Mouse (Mus musculus): ENCODE measurements around the gene Tsc22d1.

DNA sequence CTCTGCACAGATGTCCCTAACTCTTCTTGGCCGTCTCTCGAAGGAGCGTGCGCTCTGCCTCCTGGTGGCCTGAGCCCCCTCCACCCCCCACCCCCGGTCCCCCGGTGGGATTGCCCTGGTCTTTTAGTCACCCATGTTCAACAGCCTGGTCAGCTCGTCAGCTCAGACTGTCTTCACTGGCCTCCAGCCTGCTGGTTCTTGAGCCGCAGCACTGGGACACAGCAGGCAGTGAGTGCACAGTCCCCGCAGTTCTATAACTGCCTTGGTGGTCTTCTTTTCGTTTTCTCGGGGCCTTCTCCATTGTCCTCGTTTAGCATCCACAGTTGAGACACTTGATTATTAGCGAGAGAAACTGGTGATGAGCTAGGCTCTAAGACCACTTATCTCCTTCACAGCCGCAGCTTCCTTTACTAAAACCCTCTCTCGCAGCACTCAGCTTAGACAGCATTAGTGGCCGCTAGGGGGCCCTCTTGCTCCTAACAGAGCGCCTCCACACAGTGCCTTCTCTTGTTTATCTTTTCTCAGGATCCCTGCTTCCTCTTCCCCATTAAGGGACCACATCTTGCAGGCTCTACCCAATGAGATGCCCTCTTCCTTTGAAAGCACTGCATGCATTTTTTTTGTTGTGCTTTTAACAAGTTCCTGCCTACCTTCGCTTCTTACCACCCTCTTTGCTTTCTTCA, 52.0 kb downstream of the Tsc22d1 start:
- TF ChIP-seq EP300 (IDR thresholded peaks at IDR 0.05; ENCODE audit: low read depth) (no peak), CTCF (IDR thresholded peaks at IDR 0.05; ENCODE audit: low read depth) (peak; percentile 64)
